Mouse (Mus musculus): ENCODE data around the gene Bcl2l15.

GRCm38 (mm10) chr3:103852565-103853299 is 20.3 kb downstream of the Bcl2l15 start:
- no peak for TF ChIP-seq POLR2A (IDR thresholded peaks at IDR 0.05; ENCODE audit: control insufficient read depth, low read depth, low read length)
- TF ChIP-seq CTCF (IDR thresholded peaks at IDR 0.05; ENCODE audit: control insufficient read depth, insufficient read depth, insufficient replicate concordance, low read depth, low read length): no peak
